Mouse (Mus musculus) lung, adult 2 months (tissue): ENCODE data around the gene Impg1.

Experiments
- CTCF ChIP-seq: fragments of 200-500 bp; IDR thresholded peaks from 2 replicates; pipeline ENCODE4 v1.5.1; 2011; ENCODE audit warnings: mild to moderate bottlenecking, low read length, control low read depth; ENCODE audit not compliant: insufficient read depth
- POLR2A ChIP-seq: fragments of 200-500 bp; IDR thresholded peaks from 2 replicates; pipeline ENCODE4 v1.6.1; 2011; ENCODE audit warnings: low read depth, mild to moderate bottlenecking, control low read depth, low read length, borderline replicate concordance; ENCODE audit errors: extremely low read depth

- TF ChIP-seq CTCF: no peak
- no peak for TF ChIP-seq POLR2A
These were observed 184.6 kb downstream of the Impg1 start for GRCm38 (mm10) chr9:80280724-80281123.
